Mouse (Mus musculus) MEL (cell line): ENCODE measurements at regions not wholly inside any gene's neighbourhood (a gene's known extent, or its start where the extent isn't known, plus 50 kb on each side); places are given as distances from the start of the nearest gene placed in this dataset.

Source experiments
- CHD2 ChIP-seq: IDR thresholded peaks from 2 replicates; pipeline ENCODE4 v1.6.1; 2011; ENCODE audit warnings: low read length, improper control_type of control experiment
- CTCF ChIP-seq, 3 experiments: IDR thresholded peaks in 2 of 3; conservative IDR thresholded peaks in 1 of 3; 2 replicates each; pipeline ENCODE4 v1.5.1; 2011 to 2012; ENCODE audit warnings: low read length in 3 of 3, low read depth in 2 of 3, mild to moderate bottlenecking in 2 of 3, improper control_type of control experiment in 1 of 3, inconsistent platforms in 1 of 3, mixed read lengths in 1 of 3, moderate library complexity in 1 of 3; ENCODE audit not compliant: control insufficient read depth in 1 of 3, insufficient read depth in 1 of 3, poor library complexity in 1 of 3, severe bottlenecking in 1 of 3
- ETS1 ChIP-seq: IDR thresholded peaks from 2 replicates; pipeline ENCODE4 v1.6.1; 2012; ENCODE audit warnings: low read depth, mild to moderate bottlenecking, inconsistent platforms, low read length, improper control_type of control experiment, moderate library complexity
- NRF1 ChIP-seq: IDR thresholded peaks from 2 replicates; pipeline ENCODE4 v1.6.1; 2014; ENCODE audit warnings: low read depth, mild to moderate bottlenecking, inconsistent platforms, low read length, improper control_type of control experiment, moderate library complexity; ENCODE audit not compliant: poor library complexity, insufficient read depth, severe bottlenecking
- POLR2A ChIP-seq, 2 experiments: IDR thresholded peaks; 2 replicates each; pipeline ENCODE4 v1.6.1; 2011 to 2012; ENCODE audit warnings: low read length in 2 of 2, mild to moderate bottlenecking in 2 of 2, control low read depth in 1 of 2, improper control_type of control experiment in 1 of 2, low read depth in 1 of 2, moderate library complexity in 1 of 2; ENCODE audit not compliant: control insufficient read depth in 1 of 2, insufficient read depth in 1 of 2, poor library complexity in 1 of 2

GRCm38 (mm10) chr19:54984541-54984940, 142.5 kb downstream of the Gpam start:
- TF ChIP-seq CTCF (IDR thresholded peaks at IDR 0.05 in 2 of 3, conservative IDR thresholded peaks at IDR 0.05 in 1 of 3; ENCODE audit: control insufficient read depth in 1 of 3, insufficient read depth in 1 of 3, low read depth in 2 of 3, low read length in 3 of 3, poor library complexity in 1 of 3, severe bottlenecking in 1 of 3) (no peak), ETS1 (no peak), POLR2A (IDR thresholded peaks at IDR 0.05; ENCODE audit: control insufficient read depth in 1 of 2, insufficient read depth in 1 of 2, low read depth in 1 of 2, low read length in 2 of 2, poor library complexity in 1 of 2) (no peak), NRF1 (no peak), CHD2 (no peak)
